Mouse (Mus musculus) testis, adult 2 months (tissue): ENCODE results near the gene Mogat2.

Experiments used
- CTCF ChIP-seq: fragments of 200-500 bp; IDR thresholded peaks from 2 replicates; pipeline ENCODE4 v1.5.1; 2012; ENCODE audit warnings: low read depth, mild to moderate bottlenecking, inconsistent platforms, low read length, moderate library complexity; ENCODE audit not compliant: control insufficient read depth, insufficient read depth, insufficient replicate concordance
- POLR2A ChIP-seq: fragments of 200-500 bp; IDR thresholded peaks from 2 replicates; pipeline ENCODE4 v1.6.1; 2012; ENCODE audit warnings: low read depth, mild to moderate bottlenecking, inconsistent platforms, low read length, moderate library complexity; ENCODE audit not compliant: control insufficient read depth

DNA sequence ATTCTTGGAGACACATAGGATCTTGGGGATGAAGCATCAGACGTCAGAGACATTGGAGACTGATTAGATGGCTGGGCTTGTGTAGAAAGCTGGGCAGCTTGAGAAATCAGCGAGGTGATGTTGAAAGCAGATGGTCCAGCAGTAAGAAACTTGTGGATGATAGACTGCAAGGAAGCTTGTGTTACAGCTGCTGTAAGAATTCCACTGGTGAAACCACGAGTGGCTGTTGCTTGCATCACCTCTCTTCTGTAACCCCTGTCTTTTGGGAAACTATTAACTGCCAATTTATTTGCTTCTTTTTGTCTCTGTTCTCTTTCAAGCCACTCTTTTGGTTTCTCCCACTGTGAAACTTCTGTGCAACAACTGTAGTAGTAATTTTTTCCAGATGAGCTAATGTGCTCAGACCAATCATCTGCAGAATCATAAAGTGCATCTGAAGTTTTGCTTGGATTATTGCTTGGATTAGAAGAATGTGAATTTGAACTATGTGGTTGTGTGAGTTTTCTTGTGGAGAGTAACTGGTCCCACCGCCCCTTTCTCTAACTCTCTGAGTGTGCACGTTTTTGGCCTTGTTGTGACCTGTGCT, 9.8 kb upstream of the Mogat2 start:
- TF ChIP-seq CTCF, result no peak
- TF ChIP-seq POLR2A, result no peak
